Mouse (Mus musculus) midbrain, embryonic 11.5 days (tissue): ENCODE measurements around the gene Gm10945. TPM values are rescaled to one million over a fixed set of nuclear protein-coding genes. Genes with fewer than 3 reads are reported as not detected.

Experiments
- ATAC-seq: fragments of 200-750 bp; cut with Nextera tagmentation; 2 replicates; pipeline ENCODE4 v1.8.0; 2017; ENCODE audit warnings: moderate TSS enrichment, moderate library complexity; ENCODE audit not compliant: low FRiP score
- DNase-seq: peaks from one replicate; pipeline ENCODE4 v3.0.0; 2015; ENCODE audit warnings: low spot score; ENCODE audit errors: missing footprints
- H3K27ac ChIP-seq: fragments of 300-500 bp; sonication (generic); 2 replicates; pipeline ENCODE4 v1.5.1; 2014; ENCODE audit warnings: low read depth, low read length
- H3K27me3 ChIP-seq: fragments of 300-500 bp; sonication (generic); 2 replicates; pipeline ENCODE4 v1.6.1; 2014; ENCODE audit warnings: mild to moderate bottlenecking, low read length, moderate library complexity, mixed read lengths; ENCODE audit not compliant: control insufficient read depth, insufficient read depth
- H3K36me3 ChIP-seq: fragments of 300-500 bp; sonication (generic); 2 replicates; pipeline ENCODE4 v1.6.1; 2014; ENCODE audit warnings: mild to moderate bottlenecking, low read length, moderate library complexity, mixed read lengths; ENCODE audit not compliant: control insufficient read depth, insufficient read depth
- H3K4me1 ChIP-seq: fragments of 300-500 bp; sonication (generic); 2 replicates; pipeline ENCODE4 v1.6.1; 2014; ENCODE audit warnings: low read length; ENCODE audit not compliant: control insufficient read depth, insufficient read depth
- H3K4me2 ChIP-seq: fragments of 300-500 bp; sonication (generic); 2 replicates; pipeline ENCODE4 v1.6.1; 2014; ENCODE audit warnings: mild to moderate bottlenecking, moderate library complexity
- H3K4me3 ChIP-seq: fragments of 300-500 bp; sonication (generic); 2 replicates; pipeline ENCODE4 v1.5.1; 2014; ENCODE audit warnings: low read depth, low read length
- H3K9ac ChIP-seq: fragments of 300-500 bp; sonication (generic); 2 replicates; pipeline ENCODE4 v1.6.1; 2014; ENCODE audit warnings: low read length
- H3K9me3 ChIP-seq: fragments of 300-500 bp; sonication (generic); 2 replicates; pipeline ENCODE4 v1.6.1; 2016; ENCODE audit warnings: low read length; ENCODE audit not compliant: control insufficient read depth
- whole genome bisulfite sequencing: fragments of 180-500 bp; shearing (Covaris S2); extraction: QIAGEN DNeasy Blood & Tissue Kit; methylation state at CpG from one replicate; pipeline ENCODE4 v1.1.7; 2014; 5-methylcytosine and 5-hydroxymethylcytosine counted together
- polyA plus RNA-seq: library from polyadenylated mRNA; unstranded; fragments of >200 nt; fragmentation: Nextera tagmentation; extraction: Ambion mirVana; gene quantifications from 2 replicates; pipeline ENCODE4 v1.2.1, GENCODE M21; 2014

Gm10945 gene
- polyA plus RNA-seq, 1 experiment from 2014 or later, result not detected

DNA sequence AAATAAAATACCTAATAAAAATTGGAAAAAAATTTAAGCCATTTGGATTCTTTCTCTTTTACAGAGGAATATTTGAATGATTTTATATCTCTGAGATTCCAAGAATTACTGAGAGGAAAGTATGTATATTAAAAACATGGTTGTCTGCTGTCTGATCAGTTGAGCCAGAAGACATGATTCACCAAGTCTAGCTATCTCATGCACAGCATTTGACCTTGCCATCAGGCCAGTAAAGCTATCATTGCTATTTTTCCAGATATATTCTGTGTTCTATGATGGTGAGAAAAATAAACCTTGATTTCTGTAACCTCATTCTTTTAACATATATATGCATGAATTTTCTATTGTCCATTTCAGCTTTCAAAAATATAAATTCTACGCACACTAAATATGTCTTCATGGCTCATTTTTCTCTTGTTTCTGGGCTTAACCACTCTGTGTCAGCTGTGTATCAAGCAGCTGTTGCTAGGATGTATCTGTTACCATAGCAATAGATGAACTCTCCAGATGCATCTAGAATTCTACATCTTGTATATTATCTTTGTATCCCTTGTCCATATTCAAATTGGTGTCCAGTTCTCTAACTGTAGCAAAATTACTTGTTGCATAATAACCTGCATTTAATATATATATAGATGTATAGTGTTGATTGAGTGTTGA, 56.2 kb downstream of the Gm10945 start:
- DNase-seq (no peak), ATAC-seq (no peak)
- Histone ChIP-seq H3K27me3 (no peaks in the 10 kb centered on the region), H3K36me3 (no peaks in the 10 kb centered on the region), H3K9ac (no peak overlapping the region), H3K4me1 (no peaks in the 10 kb centered on the region), H3K4me3 (no peak overlapping the region), H3K9me3 (no peaks in the 10 kb centered on the region), H3K27ac (no peak overlapping the region), H3K4me2 (no peak overlapping the region)
- WGBS, result 88% methylated on average over 1 of the region's 1 CpGs

GRCm38 (mm10) chr10:6694218-6694850, 67.2 kb downstream of the Gm10945 start:
- H3K4me1 ChIP-seq, result no peaks in the 10 kb centered on the region
- 54% methylated on average over 13 of the region's 13 CpGs for WGBS
- H3K9ac ChIP-seq, result no peak overlapping the region
- peak; percentile 70 for ATAC-seq
- H3K27me3 ChIP-seq, result no peaks in the 10 kb centered on the region
- no peak overlapping the region for H3K4me2 ChIP-seq
- H3K36me3 ChIP-seq, result no peaks in the 10 kb centered on the region
- peak; percentile 94 for DNase-seq
- H3K9me3 ChIP-seq, result no peaks in the 10 kb centered on the region
- H3K4me3 ChIP-seq, result no peak overlapping the region
- H3K27ac ChIP-seq, result no peak overlapping the region

Other genes starting within 250 kb of the Gm10945 start
- 0.11 TPM in 1 of 2 replicates, not detected in the other for gene Oprm1, start 3.3 kb downstream of the Gm10945 start, polyA plus RNA-seq